Mouse (Mus musculus) liver, embryonic 14.5 days (tissue): Measurements from ENCODE around the gene Ptgfrn. TPM values are rescaled to one million over a fixed set of nuclear protein-coding genes. Genes with fewer than 3 reads are reported as not detected.

Experiments
- ATAC-seq: fragments of 200-750 bp; cut with Nextera tagmentation; 2 replicates; pipeline ENCODE4 v1.8.0; 2017; ENCODE audit warnings: moderate number of reproducible peaks, mild to moderate bottlenecking, moderate library complexity; ENCODE audit not compliant: insufficient read depth
- DNase-seq, 3 experiments: peaks; one replicate each; pipeline ENCODE4 v3.0.0-alpha.2; 2012 to 2013; ENCODE audit warnings: low read depth in 3 of 3, low spot score in 3 of 3
- H3K27ac ChIP-seq: fragments of 300-500 bp; sonication (generic); 2 replicates; pipeline ENCODE4 v1.5.1; 2014; ENCODE audit warnings: moderate library complexity, mild to moderate bottlenecking, control low read depth, inconsistent platforms
- H3K27me3 ChIP-seq: fragments of 300-500 bp; sonication (generic); 2 replicates; pipeline ENCODE4 v1.6.1; 2014; ENCODE audit warnings: mild to moderate bottlenecking, low read length, moderate library complexity; ENCODE audit not compliant: control insufficient read depth, insufficient read depth
- H3K36me3 ChIP-seq: fragments of 300-500 bp; sonication (generic); replicated peaks from 2 replicates; pipeline ENCODE4 v1.6.1; 2014; ENCODE audit warnings: low read depth; ENCODE audit not compliant: control insufficient read depth, insufficient read depth
- H3K4me1 ChIP-seq, 2 experiments: fragments of 200-500 bp in 1 of 2; fragments of 300-500 bp in 1 of 2; sonication (generic) in 1 of 2; replicated peaks; 2 replicates each; pipeline ENCODE4 v1.6.1; 2012 to 2014; ENCODE audit warnings: antibody characterized with exemption in 1 of 2, inconsistent platforms in 1 of 2, low read length in 1 of 2; ENCODE audit not compliant: control insufficient read depth in 2 of 2, insufficient read depth in 2 of 2
- H3K4me2 ChIP-seq: fragments of 300-500 bp; sonication (generic); 2 replicates; pipeline ENCODE4 v1.6.1; 2014; ENCODE audit warnings: low read depth, mild to moderate bottlenecking, control low read depth, moderate library complexity
- H3K4me3 ChIP-seq, 2 experiments: fragments of 200-500 bp in 1 of 2; fragments of 300-500 bp in 1 of 2; sonication (generic) in 1 of 2; 2 replicates each; pipeline ENCODE4 v1.5.1; 2012 to 2014; ENCODE audit warnings: low read depth in 2 of 2, low read length in 2 of 2, mild to moderate bottlenecking in 2 of 2, control low read depth in 1 of 2, inconsistent platforms in 1 of 2, moderate library complexity in 1 of 2; ENCODE audit not compliant: insufficient read depth in 1 of 2
- H3K9ac ChIP-seq: fragments of 300-500 bp; sonication (generic); replicated peaks from 2 replicates; pipeline ENCODE4 v1.6.1; 2014; ENCODE audit warnings: mild to moderate bottlenecking, control low read depth, moderate library complexity
- H3K9me3 ChIP-seq: fragments of 300-500 bp; sonication (generic); 2 replicates; pipeline ENCODE4 v1.6.1; 2016; ENCODE audit warnings: low read length, mixed read lengths; ENCODE audit not compliant: control insufficient read depth
- CTCF ChIP-seq: IDR thresholded peaks from 2 replicates; pipeline ENCODE4 v1.5.1; 2016; ENCODE audit warnings: antibody characterized with exemption, low read depth, control low read depth
- EP300 ChIP-seq: IDR thresholded peaks from 2 replicates; pipeline ENCODE4 v1.6.1; 2016; ENCODE audit warnings: antibody characterized with exemption, low read depth
- WGBS: fragments of 180-500 bp; shearing (Covaris S2); extraction: QIAGEN DNeasy Blood & Tissue Kit; methylation state at CpG from one replicate; pipeline ENCODE4 v1.1.7; 2014; ENCODE audit not compliant: insufficient replicate concordance; 5-methylcytosine and 5-hydroxymethylcytosine counted together
- polyA plus RNA-seq, 2 experiments: library from polyadenylated mRNA; depleted of rRNA in 1 of 2; stranded (reverse) in 1 of 2; unstranded in 1 of 2; fragments of >200 nt; fragmentation: Nextera tagmentation in 1 of 2; extraction: Ambion mirVana in 1 of 2; gene quantifications; 2 replicates each; pipeline versions ENCODE4 v1.2.1 to v1.2.3; 2012 to 2014

Gene Ptgfrn
- polyA plus RNA-seq, 2 experiments, result 0.29 to 1.2 TPM

DNA sequence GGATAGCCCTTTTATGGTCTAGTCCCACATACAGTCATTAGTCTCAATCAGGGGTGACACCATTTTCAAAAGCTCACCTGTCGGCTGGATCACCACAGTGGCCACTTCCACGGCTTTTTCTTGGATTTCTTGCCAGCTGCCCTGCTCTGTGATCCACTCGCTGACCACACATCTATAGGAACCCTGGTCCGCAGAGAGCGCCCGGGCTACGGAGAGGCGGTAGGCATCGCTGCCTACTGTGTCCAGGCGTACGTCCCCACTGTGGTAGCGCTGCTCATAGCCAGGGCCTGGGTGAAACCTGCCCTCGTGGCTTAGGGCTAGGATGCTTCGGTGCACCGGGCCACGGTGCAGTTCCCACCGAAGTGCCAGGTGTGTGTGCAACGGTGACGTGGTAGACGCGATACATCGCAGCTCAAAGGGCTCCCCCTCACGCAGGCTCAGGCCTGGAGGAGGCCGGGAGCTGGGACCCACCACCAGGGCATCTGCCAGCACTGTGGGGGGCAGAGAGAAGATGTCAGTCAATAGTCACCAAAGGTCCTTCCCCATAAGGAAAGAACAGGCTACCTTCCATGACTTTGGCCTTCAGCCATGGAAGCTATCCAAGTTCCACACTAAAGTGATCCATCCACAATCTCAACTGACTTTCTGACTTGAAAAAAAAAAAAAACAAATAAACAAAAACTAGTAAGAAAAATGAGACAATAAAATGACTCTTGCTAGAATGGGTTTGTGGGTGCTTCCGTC is 32.9 kb downstream of the Ptgfrn start:
- H3K27me3 ChIP-seq, result no peaks in the 10 kb centered on the region
- 82% methylated on average over 25 of the region's 25 CpGs for WGBS

DNA sequence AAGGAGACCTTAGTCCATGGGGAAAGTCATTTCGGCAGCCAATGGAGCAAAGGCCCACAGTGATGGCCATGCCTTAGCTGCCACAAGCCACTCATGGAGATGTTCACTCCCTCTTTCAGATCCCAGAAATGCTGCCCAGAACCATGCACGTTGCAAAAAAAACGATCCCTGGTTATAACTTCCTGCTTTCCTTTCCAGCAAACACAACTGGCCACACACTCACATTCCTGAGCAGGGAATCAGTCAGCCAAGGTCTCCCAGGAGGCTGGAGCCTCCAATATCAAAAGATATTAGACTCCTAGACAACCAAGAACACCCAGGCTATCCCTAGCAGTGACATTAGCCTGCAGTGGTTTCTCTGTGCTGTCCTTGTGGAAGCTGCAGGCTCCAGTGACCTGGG is 34.2 kb downstream of the Ptgfrn start:
- no peaks in the 10 kb centered on the region for H3K27me3 ChIP-seq
- H3K9ac ChIP-seq, result no peak overlapping the region
- no peak overlapping the region for H3K4me2 ChIP-seq
- H3K4me1 ChIP-seq, result no peaks in the 10 kb centered on the region
- H3K9me3 ChIP-seq, result no peaks in the 10 kb centered on the region
- no peak overlapping the region for H3K27ac ChIP-seq
- 45% methylated on average over 3 of the region's 3 CpGs for WGBS
- no peaks in the 10 kb centered on the region for H3K36me3 ChIP-seq
- H3K4me3 ChIP-seq, result no peak overlapping the region
- TF ChIP-seq EP300 (no peak), CTCF (no peak)
- DNase-seq (no peak), ATAC-seq (no peak)

More for the DNA sequence above, 32.9 kb downstream of the Ptgfrn start:
- DNase-seq (no peak), ATAC-seq (no peak)
- Histone ChIP-seq H3K4me2 (no peak overlapping the region), H3K4me1 (no peaks in the 10 kb centered on the region), H3K27ac (no peak overlapping the region), H3K9me3 (no peaks in the 10 kb centered on the region), H3K4me3 (no peak overlapping the region), H3K9ac (no peak overlapping the region), H3K36me3 (no peaks in the 10 kb centered on the region)
- TF ChIP-seq CTCF (no peak), EP300 (no peak)

DNA sequence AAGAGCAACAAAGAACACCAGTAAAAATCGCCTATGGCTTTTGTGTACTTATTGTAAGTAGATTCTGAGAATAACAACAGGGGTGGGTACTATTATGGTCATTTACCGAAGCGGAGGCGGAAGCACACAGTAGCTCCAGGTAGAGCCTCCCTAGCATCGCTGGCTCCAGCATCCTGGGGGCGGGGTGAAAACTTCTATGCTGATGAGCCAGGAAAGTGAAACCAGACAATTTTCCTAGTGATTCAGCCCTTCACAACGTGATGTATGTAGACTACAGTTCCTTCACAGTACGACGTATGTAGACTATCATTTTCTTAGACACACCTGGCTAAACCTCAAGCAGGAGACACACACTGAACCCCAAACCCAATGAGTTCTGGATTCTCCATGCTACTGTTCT is 36.7 kb downstream of the Ptgfrn start:
- H3K9ac ChIP-seq, result no peak overlapping the region
- DNase-seq, result no peak
- H3K27me3 ChIP-seq, result no peaks in the 10 kb centered on the region
- 70% methylated on average over 9 of the region's 9 CpGs for WGBS
- no peak for ATAC-seq
- H3K4me1 ChIP-seq, result no peaks in the 10 kb centered on the region
- H3K36me3 ChIP-seq, result no peaks in the 10 kb centered on the region
- no peak overlapping the region for H3K4me3 ChIP-seq
- no peak overlapping the region for H3K27ac ChIP-seq
- H3K9me3 ChIP-seq, result no peaks in the 10 kb centered on the region
- TF ChIP-seq EP300 (no peak), CTCF (no peak)
- H3K4me2 ChIP-seq, result no peak overlapping the region

DNA sequence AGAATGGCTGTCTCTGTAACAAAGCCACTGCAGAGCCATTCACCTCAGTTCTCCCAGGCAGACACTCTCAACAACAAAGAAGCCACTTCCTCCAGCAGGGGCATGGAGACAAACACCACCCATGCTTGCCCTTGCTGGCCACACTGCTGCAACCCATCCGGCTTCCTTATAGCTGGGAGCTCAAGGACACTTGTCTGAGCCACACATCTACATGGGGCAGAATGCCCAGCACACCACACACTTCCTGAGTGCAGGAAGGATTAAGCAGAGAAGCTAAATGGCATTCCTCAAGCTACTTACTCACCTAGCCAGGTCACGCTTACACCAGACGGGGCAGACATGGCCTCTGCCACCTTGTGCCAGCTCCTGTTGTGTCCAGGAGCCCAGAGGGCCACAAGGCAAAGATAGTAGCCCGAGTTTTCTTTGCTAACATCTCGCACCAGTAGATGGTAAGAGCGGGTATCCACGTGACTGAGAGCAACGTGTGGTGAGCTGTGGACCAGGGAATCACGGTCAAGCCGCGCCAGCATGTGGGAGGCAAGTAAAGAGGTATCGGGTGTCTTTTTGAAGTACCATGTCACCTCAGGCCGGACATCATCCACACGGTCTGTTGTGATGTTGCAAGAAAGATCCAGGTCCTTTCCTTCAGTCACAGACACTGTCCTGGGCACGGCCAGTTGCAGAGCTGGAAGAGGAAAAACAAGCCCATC is 37.4 kb downstream of the Ptgfrn start:
- Histone ChIP-seq H3K9ac (no peak overlapping the region), H3K36me3 (no peaks in the 10 kb centered on the region), H3K27me3 (no peaks in the 10 kb centered on the region), H3K4me3 (no peak overlapping the region), H3K9me3 (no peaks in the 10 kb centered on the region), H3K27ac (no peak overlapping the region), H3K4me2 (no peak overlapping the region), H3K4me1 (no peaks in the 10 kb centered on the region)
- TF ChIP-seq EP300 (no peak), CTCF (no peak)
- no peak for ATAC-seq
- no peak for DNase-seq
- WGBS, result 62% methylated on average over 15 of the region's 15 CpGs

DNA sequence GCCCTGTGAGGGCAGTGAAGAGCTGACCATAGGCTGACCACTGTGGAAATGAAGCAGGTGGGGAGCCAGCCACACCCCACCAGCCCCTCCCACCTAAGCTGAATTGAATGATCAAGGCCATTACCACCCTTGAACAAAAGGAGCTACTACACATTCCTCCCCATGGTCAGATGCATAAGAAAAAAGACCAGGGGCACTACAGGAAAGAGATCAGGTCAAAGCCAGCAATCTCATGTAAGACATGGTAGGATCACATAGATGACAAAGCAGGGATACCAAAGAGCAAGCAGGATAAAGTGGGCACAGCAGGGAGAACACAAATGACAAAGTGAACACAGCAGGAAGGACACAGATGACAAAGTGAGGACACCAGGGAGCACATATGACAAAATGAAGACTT is 38.5 kb downstream of the Ptgfrn start:
- DNase-seq (no peak), ATAC-seq (no peak)
- Histone ChIP-seq H3K27ac (no peak overlapping the region), H3K4me2 (no peak overlapping the region), H3K36me3 (no peaks in the 10 kb centered on the region), H3K27me3 (no peaks in the 10 kb centered on the region), H3K4me3 (no peak overlapping the region), H3K4me1 (no peaks in the 10 kb centered on the region), H3K9me3 (no peaks in the 10 kb centered on the region), H3K9ac (no peak overlapping the region)
- TF ChIP-seq CTCF, result no peak
- TF ChIP-seq EP300, result no peak
